Mouse (Mus musculus): ENCODE data around the gene Majin. TPM values are rescaled to one million over a fixed set of nuclear protein-coding genes. Genes with fewer than 3 reads are reported as not detected.

The Majin gene
- polyA plus RNA-seq, 1 experiment, result not detected

DNA sequence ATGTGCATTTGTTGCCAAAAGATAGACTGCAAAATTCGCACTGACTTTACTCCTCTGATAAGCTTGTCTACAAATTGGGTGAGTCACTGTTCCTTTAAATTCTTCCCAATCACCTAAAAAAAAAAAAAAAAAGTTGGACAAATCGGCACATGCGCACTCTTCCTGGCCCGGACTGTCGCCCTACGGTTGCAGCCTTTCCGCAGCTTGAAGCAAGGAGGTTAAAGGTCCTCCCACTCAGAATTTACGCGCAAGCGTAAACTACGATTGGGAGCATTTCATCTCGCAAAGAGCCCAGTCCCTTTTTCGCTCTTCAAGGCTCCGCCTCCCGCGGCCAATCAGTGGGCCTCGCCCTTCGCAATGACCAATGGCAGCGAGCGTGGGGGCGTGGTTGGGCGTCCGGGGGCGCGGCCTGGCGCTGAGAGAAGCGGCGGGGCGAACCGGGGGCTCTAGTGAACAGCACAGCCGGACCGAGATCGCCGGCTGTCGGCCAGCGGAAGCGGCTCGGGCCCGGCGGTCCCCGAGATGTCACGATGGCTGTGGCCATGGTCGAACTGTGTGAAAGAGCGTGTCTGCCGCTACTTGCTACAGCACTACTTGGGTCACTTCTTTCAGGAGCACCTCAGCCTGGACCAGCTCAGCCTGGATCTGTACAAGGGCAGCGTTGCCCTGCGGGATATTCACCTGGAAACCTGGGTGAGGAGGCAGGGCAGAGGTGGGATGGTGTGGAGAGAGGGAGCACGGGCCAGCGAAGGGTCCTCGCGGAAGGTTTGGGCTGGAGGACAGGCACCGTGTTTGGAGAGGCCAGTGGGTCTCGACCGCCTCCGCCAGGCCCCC lies 57.3 kb downstream of the Majin start, which contains the start of gene Atg2a:
Gene Atg2a (plus strand): TSS at position 395 of the 834 bp plus-strand sequence.
- H3K36me3 ChIP-seq (ENCODE audit: control insufficient read depth, insufficient read depth), result no peaks in the 10 kb centered on the region
- H3K27me3 ChIP-seq (ENCODE audit: control insufficient read depth, insufficient read depth, insufficient read length), result no peaks in the 10 kb centered on the region
- H3K79me2 ChIP-seq (ENCODE audit: control insufficient read depth, insufficient read depth), result no peaks in the 10 kb centered on the region
- H3K4me3 ChIP-seq, result peak within 1 kb of the TSS; percentile 64
- peak within 1 kb of the TSS; percentile 89 for H3K4me2 ChIP-seq (ENCODE audit: low read depth)
- peak within 1 kb of the TSS; percentile 19 for H3ac ChIP-seq (ENCODE audit: control insufficient read depth, insufficient read length)
- peak; percentile 92 for TF ChIP-seq POLR2A (IDR thresholded peaks at IDR 0.05; ENCODE audit: insufficient read length, low read depth)
- TF ChIP-seq REST (IDR thresholded peaks at IDR 0.05; ENCODE audit: insufficient read depth, insufficient read length), result no peak
- no peak for TF ChIP-seq CEBPB (IDR thresholded peaks at IDR 0.05; ENCODE audit: insufficient read depth, poor library complexity, severe bottlenecking)
- TF ChIP-seq POLR2AphosphoS2 (IDR thresholded peaks at IDR 0.05; ENCODE audit: insufficient read length, low read depth), result peak; percentile 67

DNA sequence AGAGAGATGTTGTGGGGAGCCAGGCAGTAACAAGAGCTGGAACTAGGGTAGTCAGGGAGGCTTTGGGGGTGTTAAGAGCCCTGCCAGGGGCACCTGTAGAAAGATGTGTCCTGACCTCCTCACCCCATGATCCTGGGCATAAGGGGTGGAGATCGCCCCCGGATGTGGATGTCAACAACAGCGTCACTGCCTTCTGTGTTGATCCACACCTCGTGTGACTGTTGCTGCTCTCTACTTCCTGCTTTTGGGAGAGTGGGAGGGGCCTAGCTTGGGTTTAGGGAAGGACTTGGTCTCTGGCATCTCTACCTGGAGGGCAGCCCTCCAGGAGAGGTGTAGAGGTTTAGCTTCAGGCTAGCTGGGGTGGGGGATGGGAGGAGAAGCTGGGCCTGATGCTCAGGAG lies 58.1 kb downstream of the Majin start:
- Histone ChIP-seq H3ac (ENCODE audit: control insufficient read depth, insufficient read length) (peak overlapping the region; percentile 19), H3K27me3 (ENCODE audit: control insufficient read depth, insufficient read depth, insufficient read length) (no peaks in the 10 kb centered on the region), H3K4me3 (peak overlapping the region; percentile 64), H3K36me3 (ENCODE audit: control insufficient read depth, insufficient read depth) (no peaks in the 10 kb centered on the region), H3K79me2 (ENCODE audit: control insufficient read depth, insufficient read depth) (no peaks in the 10 kb centered on the region), H3K4me2 (ENCODE audit: low read depth) (peak overlapping the region; percentile 89)
- TF ChIP-seq POLR2A (IDR thresholded peaks at IDR 0.05; ENCODE audit: insufficient read length, low read depth), result peak; percentile 37
- TF ChIP-seq POLR2AphosphoS2 (IDR thresholded peaks at IDR 0.05; ENCODE audit: insufficient read length, low read depth), result no peak

DNA sequence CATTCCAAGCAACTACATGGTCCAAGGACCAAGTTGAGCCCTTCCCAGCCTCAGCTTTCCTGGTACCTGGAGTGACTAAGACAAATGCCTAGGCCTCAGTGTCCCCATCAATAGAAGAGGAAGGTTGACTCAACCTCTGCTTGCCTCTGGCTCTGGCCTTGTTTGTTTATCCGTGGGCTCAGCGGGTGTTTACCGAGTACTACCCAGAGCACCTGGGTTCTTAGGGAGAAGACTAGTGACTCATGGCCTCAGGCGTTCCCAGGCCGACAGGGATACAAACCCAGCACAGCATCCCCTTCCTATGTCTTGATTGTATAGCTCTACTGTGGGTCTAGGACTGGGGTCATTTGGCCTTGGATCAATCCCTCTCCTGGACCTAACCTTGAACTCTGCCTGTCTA lies 59.0 kb downstream of the Majin start:
- Histone ChIP-seq H3ac (ENCODE audit: control insufficient read depth, insufficient read length) (no peak overlapping the region), H3K4me2 (ENCODE audit: low read depth) (no peak overlapping the region), H3K36me3 (ENCODE audit: control insufficient read depth, insufficient read depth) (no peaks in the 10 kb centered on the region), H3K27me3 (ENCODE audit: control insufficient read depth, insufficient read depth, insufficient read length) (no peaks in the 10 kb centered on the region), H3K4me3 (no peak overlapping the region), H3K79me2 (ENCODE audit: control insufficient read depth, insufficient read depth) (no peaks in the 10 kb centered on the region)
- TF ChIP-seq REST (IDR thresholded peaks at IDR 0.05; ENCODE audit: insufficient read depth, insufficient read length) (no peak), SRF (IDR thresholded peaks at IDR 0.05; ENCODE audit: control insufficient read depth, insufficient read length, low read depth) (no peak), MAX (IDR thresholded peaks at IDR 0.05; ENCODE audit: low read depth) (no peak), CEBPB (IDR thresholded peaks at IDR 0.05; ENCODE audit: insufficient read depth, poor library complexity, severe bottlenecking) (no peak), E2F4 (IDR thresholded peaks at IDR 0.05; ENCODE audit: insufficient read depth) (no peak), MYOG (IDR thresholded peaks at IDR 0.05; ENCODE audit: control insufficient read depth in 1 of 3, insufficient read depth in 1 of 3, insufficient read length in 2 of 3, low read depth in 2 of 3) (no peak), TCF3 (IDR thresholded peaks at IDR 0.05; ENCODE audit: insufficient read length, low read depth) (no peak), POLR2AphosphoS2 (IDR thresholded peaks at IDR 0.05; ENCODE audit: insufficient read length, low read depth) (no peak), TCF12 (IDR thresholded peaks at IDR 0.05; ENCODE audit: insufficient read depth, poor library complexity, severe bottlenecking) (no peak), MYOD1 (IDR thresholded peaks at IDR 0.05; ENCODE audit: control insufficient read depth in 1 of 3, insufficient read length in 2 of 3, low read depth in 2 of 3) (no peak)

GRCm38 (mm10) chr19:6245806-6246205 lies 61.6 kb downstream of the Majin start:
- H3K79me2 ChIP-seq (ENCODE audit: control insufficient read depth, insufficient read depth), result no peaks in the 10 kb centered on the region
- no peak overlapping the region for H3ac ChIP-seq (ENCODE audit: control insufficient read depth, insufficient read length)
- no peaks in the 10 kb centered on the region for H3K27me3 ChIP-seq (ENCODE audit: control insufficient read depth, insufficient read depth, insufficient read length)
- H3K4me2 ChIP-seq (ENCODE audit: low read depth), result no peak overlapping the region
- H3K4me3 ChIP-seq, result no peak overlapping the region
- H3K36me3 ChIP-seq (ENCODE audit: control insufficient read depth, insufficient read depth), result no peaks in the 10 kb centered on the region
- no peak for TF ChIP-seq POLR2A (IDR thresholded peaks at IDR 0.05; ENCODE audit: insufficient read length, low read depth)
- TF ChIP-seq USF1 (IDR thresholded peaks at IDR 0.05; ENCODE audit: low read depth), result no peak
- TF ChIP-seq TCF3 (IDR thresholded peaks at IDR 0.05; ENCODE audit: insufficient read length, low read depth), result no peak
- TF ChIP-seq POLR2AphosphoS2 (IDR thresholded peaks at IDR 0.05; ENCODE audit: insufficient read length, low read depth), result no peak
- no peak for TF ChIP-seq E2F4 (IDR thresholded peaks at IDR 0.05; ENCODE audit: insufficient read depth)
- no peak for TF ChIP-seq MYOD1 (IDR thresholded peaks at IDR 0.05; ENCODE audit: control insufficient read depth in 1 of 3, insufficient read length in 2 of 3, low read depth in 2 of 3)
- TF ChIP-seq SRF (IDR thresholded peaks at IDR 0.05; ENCODE audit: control insufficient read depth, insufficient read length, low read depth), result no peak
- no peak for TF ChIP-seq CEBPB (IDR thresholded peaks at IDR 0.05; ENCODE audit: insufficient read depth, poor library complexity, severe bottlenecking)
- TF ChIP-seq TCF12 (IDR thresholded peaks at IDR 0.05; ENCODE audit: insufficient read depth, poor library complexity, severe bottlenecking), result no peak
- no peak for TF ChIP-seq REST (IDR thresholded peaks at IDR 0.05; ENCODE audit: insufficient read depth, insufficient read length)
- no peak for TF ChIP-seq MYOG (IDR thresholded peaks at IDR 0.05; ENCODE audit: control insufficient read depth in 1 of 3, insufficient read depth in 1 of 3, insufficient read length in 2 of 3, low read depth in 2 of 3)
- no peak for TF ChIP-seq MAX (IDR thresholded peaks at IDR 0.05; ENCODE audit: low read depth)

DNA sequence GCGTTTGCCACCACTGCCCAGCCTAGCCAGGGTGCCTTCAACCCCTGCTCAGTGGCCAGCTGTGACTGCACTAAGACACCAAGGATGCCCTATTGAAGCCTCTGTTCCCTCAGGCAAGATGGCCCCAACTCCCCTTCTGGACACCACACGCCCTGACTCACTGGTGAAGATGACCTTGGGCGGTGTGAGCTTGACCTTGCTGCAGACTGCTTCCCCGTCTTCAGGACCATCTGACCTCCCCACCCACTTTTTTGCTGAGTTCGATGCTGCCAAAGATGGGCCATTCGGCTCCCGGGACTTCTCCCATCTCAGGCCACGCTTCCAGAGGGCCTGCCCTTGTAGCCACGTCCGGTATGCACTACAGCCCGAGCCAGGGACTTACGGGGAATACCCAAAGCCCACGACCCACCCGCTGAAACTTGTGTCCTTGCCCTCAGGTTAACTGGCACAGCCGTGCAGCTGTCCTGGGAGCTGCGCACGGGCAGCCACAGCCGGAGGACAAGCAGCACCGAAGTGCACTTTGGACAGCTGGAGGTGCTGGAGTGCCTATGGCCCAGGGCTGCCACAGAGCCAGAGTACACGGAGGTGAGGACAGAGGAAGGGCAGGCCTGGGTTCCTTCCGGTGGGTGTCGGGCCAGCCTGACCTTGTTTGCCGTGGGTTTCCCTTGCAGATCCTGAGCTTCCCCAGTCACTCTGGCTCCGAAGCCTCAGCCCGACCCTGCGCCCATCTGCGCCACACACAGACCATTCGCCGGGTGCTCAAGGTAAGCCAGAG lies 63.5 kb downstream of the Majin start:
- H3K27me3 ChIP-seq (ENCODE audit: control insufficient read depth, insufficient read depth, insufficient read length), result no peaks in the 10 kb centered on the region
- H3K4me2 ChIP-seq (ENCODE audit: low read depth), result no peak overlapping the region
- H3K79me2 ChIP-seq (ENCODE audit: control insufficient read depth, insufficient read depth), result no peaks in the 10 kb centered on the region
- H3ac ChIP-seq (ENCODE audit: control insufficient read depth, insufficient read length), result no peak overlapping the region
- H3K36me3 ChIP-seq (ENCODE audit: control insufficient read depth, insufficient read depth), result no peaks in the 10 kb centered on the region
- H3K4me3 ChIP-seq, result no peak overlapping the region
- TF ChIP-seq POLR2AphosphoS2 (IDR thresholded peaks at IDR 0.05; ENCODE audit: insufficient read length, low read depth) (no peak), POLR2A (IDR thresholded peaks at IDR 0.05; ENCODE audit: insufficient read length, low read depth) (no peak), REST (IDR thresholded peaks at IDR 0.05; ENCODE audit: insufficient read depth, insufficient read length) (no peak), E2F4 (IDR thresholded peaks at IDR 0.05; ENCODE audit: insufficient read depth) (no peak), MAX (IDR thresholded peaks at IDR 0.05; ENCODE audit: low read depth) (no peak), MYOD1 (IDR thresholded peaks at IDR 0.05; ENCODE audit: control insufficient read depth in 1 of 3, insufficient read length in 2 of 3, low read depth in 2 of 3) (no peak), MYOG (IDR thresholded peaks at IDR 0.05; ENCODE audit: control insufficient read depth in 1 of 3, insufficient read depth in 1 of 3, insufficient read length in 2 of 3, low read depth in 2 of 3) (no peak), USF1 (IDR thresholded peaks at IDR 0.05; ENCODE audit: low read depth) (no peak), CEBPB (IDR thresholded peaks at IDR 0.05; ENCODE audit: insufficient read depth, poor library complexity, severe bottlenecking) (no peak), TCF12 (IDR thresholded peaks at IDR 0.05; ENCODE audit: insufficient read depth, poor library complexity, severe bottlenecking) (no peak)
